Mouse (Mus musculus) forebrain, postnatal 0 days (tissue): ENCODE measurements around the gene Hspa2. TPM values are rescaled to one million over a fixed set of nuclear protein-coding genes. Genes with fewer than 3 reads are reported as not detected.

Source experiments
- ATAC-seq: fragments of 200-750 bp; cut with Nextera tagmentation; 2 replicates; pipeline ENCODE4 v1.8.0; 2017; ENCODE audit warnings: mild to moderate bottlenecking, moderate library complexity
- DNase-seq: peaks from one replicate; pipeline ENCODE4 v3.0.0-alpha.2; 2015
- H3K27ac ChIP-seq: fragments of 300-500 bp; sonication (generic); 2 replicates; pipeline ENCODE4 v1.5.1; 2014; ENCODE audit warnings: low read depth, mild to moderate bottlenecking, antibody characterized with exemption, low read length, moderate library complexity, mixed read lengths
- H3K27me3 ChIP-seq: fragments of 300-500 bp; sonication (generic); 2 replicates; pipeline ENCODE4 v1.6.1; 2014; ENCODE audit warnings: mild to moderate bottlenecking, low read length, mixed read lengths; ENCODE audit not compliant: insufficient read depth
- H3K36me3 ChIP-seq: fragments of 300-500 bp; sonication (generic); 2 replicates; pipeline ENCODE4 v1.6.1; 2014; ENCODE audit warnings: mild to moderate bottlenecking, moderate library complexity; ENCODE audit not compliant: insufficient read depth
- H3K4me1 ChIP-seq: fragments of 300-500 bp; sonication (generic); 2 replicates; pipeline ENCODE4 v1.6.1; 2014; ENCODE audit warnings: antibody characterized with exemption; ENCODE audit not compliant: insufficient read depth
- H3K4me2 ChIP-seq: fragments of 300-500 bp; sonication (generic); 2 replicates; pipeline ENCODE4 v1.6.1; 2014; ENCODE audit warnings: low read depth, mild to moderate bottlenecking, moderate library complexity
- H3K4me3 ChIP-seq: fragments of 300-500 bp; sonication (generic); 2 replicates; pipeline ENCODE4 v1.5.1; 2014; ENCODE audit warnings: low read depth, low read length, mixed read lengths
- H3K9ac ChIP-seq: fragments of 300-500 bp; sonication (generic); 2 replicates; pipeline ENCODE4 v1.6.1; 2014; ENCODE audit warnings: mild to moderate bottlenecking
- H3K9me3 ChIP-seq: fragments of 300-500 bp; sonication (generic); 2 replicates; pipeline ENCODE4 v1.6.1; 2016; ENCODE audit warnings: low read length
- CTCF ChIP-seq: sonication (generic); IDR thresholded peaks from 2 replicates; pipeline ENCODE4 v1.5.1; 2016; ENCODE audit warnings: antibody characterized with exemption, control low read depth, low read depth
- WGBS: fragments of 180-500 bp; shearing (Covaris S2); extraction: QIAGEN DNeasy Blood & Tissue Kit; methylation state at CpG from one replicate; pipeline ENCODE4 v1.1.7; 2014; 5-methylcytosine and 5-hydroxymethylcytosine counted together
- polyA plus RNA-seq: library from polyadenylated mRNA; unstranded; fragments of >200 nt; fragmentation: Nextera tagmentation; extraction: Ambion mirVana; gene quantifications from 2 replicates; pipeline ENCODE4 v1.2.1, GENCODE M21; 2015
- total RNA-seq: library from RNA; depleted of rRNA; stranded (reverse); fragments of >200 nt; gene quantifications from 2 replicates; pipeline ENCODE4 v1.2.3, GENCODE M21; 2014

Hspa2 gene
- total and polyA plus RNA-seq, 2 experiments from 2014 or later, result 10.6 to 11.6 TPM

- TF ChIP-seq CTCF, result no peak
- 81% methylated on average over 5 of the region's 7 CpGs for WGBS
- no peak overlapping the region for H3K4me2 ChIP-seq
- no peaks in the 10 kb centered on the region for H3K27me3 ChIP-seq
- ATAC-seq (no peak), DNase-seq (no peak)
- H3K4me3 ChIP-seq, result no peak overlapping the region
- no peaks in the 10 kb centered on the region for H3K36me3 ChIP-seq
- H3K4me1 ChIP-seq, result peaks cover 4% of the 10 kb centered on the region
- H3K9me3 ChIP-seq, result no peaks in the 10 kb centered on the region
- H3K9ac ChIP-seq, result no peak overlapping the region
- no peak overlapping the region for H3K27ac ChIP-seq
Observed at GRCm38 (mm10) chr12:76372881-76373818, 30.8 kb upstream of the Hspa2 start.

GRCm38 (mm10) chr12:76373991-76374390 is 30.0 kb upstream of the Hspa2 start:
- no peaks in the 10 kb centered on the region for H3K27me3 ChIP-seq
- no peak for TF ChIP-seq CTCF
- H3K27ac ChIP-seq, result no peak overlapping the region
- no peak for DNase-seq
- no peak overlapping the region for H3K4me3 ChIP-seq
- 76% methylated on average over 6 of the region's 6 CpGs for WGBS
- H3K36me3 ChIP-seq, result no peaks in the 10 kb centered on the region
- no peak for ATAC-seq
- no peak overlapping the region for H3K9ac ChIP-seq
- no peak overlapping the region for H3K4me2 ChIP-seq
- H3K9me3 ChIP-seq, result no peaks in the 10 kb centered on the region
- no peaks in the 10 kb centered on the region for H3K4me1 ChIP-seq

GRCm38 (mm10) chr12:76374911-76375310 is 29.1 kb upstream of the Hspa2 start:
- no peaks in the 10 kb centered on the region for H3K27me3 ChIP-seq
- no peak overlapping the region for H3K4me2 ChIP-seq
- no peak for DNase-seq
- H3K9me3 ChIP-seq, result no peaks in the 10 kb centered on the region
- H3K4me3 ChIP-seq, result no peak overlapping the region
- WGBS, result 83% methylated on average over 4 of the region's 4 CpGs
- ATAC-seq, result no peak
- H3K9ac ChIP-seq, result no peak overlapping the region
- H3K27ac ChIP-seq, result no peak overlapping the region
- no peaks in the 10 kb centered on the region for H3K36me3 ChIP-seq
- no peaks in the 10 kb centered on the region for H3K4me1 ChIP-seq
- TF ChIP-seq CTCF, result no peak

GRCm38 (mm10) chr12:76375506-76375905 is 28.5 kb upstream of the Hspa2 start:
- Histone ChIP-seq H3K9me3 (no peaks in the 10 kb centered on the region), H3K4me1 (no peaks in the 10 kb centered on the region), H3K4me2 (no peak overlapping the region), H3K27ac (no peak overlapping the region), H3K27me3 (no peaks in the 10 kb centered on the region), H3K4me3 (no peak overlapping the region), H3K9ac (no peak overlapping the region), H3K36me3 (no peaks in the 10 kb centered on the region)
- DNase-seq, result no peak
- no peak for TF ChIP-seq CTCF
- no peak for ATAC-seq
- WGBS, result 89% methylated on average over 3 of the region's 3 CpGs

GRCm38 (mm10) chr12:76376649-76377048 is 27.3 kb upstream of the Hspa2 start:
- WGBS, result 30% methylated on average over 7 of the region's 7 CpGs
- Histone ChIP-seq H3K4me1 (no peaks in the 10 kb centered on the region), H3K36me3 (no peaks in the 10 kb centered on the region), H3K27me3 (no peaks in the 10 kb centered on the region), H3K4me2 (no peak overlapping the region), H3K9ac (no peak overlapping the region), H3K27ac (no peak overlapping the region), H3K4me3 (no peak overlapping the region), H3K9me3 (no peaks in the 10 kb centered on the region)
- peak; percentile 36 for DNase-seq
- peak; percentile 59 for ATAC-seq
- peak; percentile 63 for TF ChIP-seq CTCF

- no peak for TF ChIP-seq CTCF
- no peak overlapping the region for H3K4me3 ChIP-seq
- no peaks in the 10 kb centered on the region for H3K4me1 ChIP-seq
- no peak for DNase-seq
- no peak for ATAC-seq
- H3K9me3 ChIP-seq, result no peaks in the 10 kb centered on the region
- 93% methylated on average over 6 of the region's 6 CpGs for WGBS
- H3K9ac ChIP-seq, result no peak overlapping the region
- H3K4me2 ChIP-seq, result no peak overlapping the region
- no peaks in the 10 kb centered on the region for H3K36me3 ChIP-seq
- no peaks in the 10 kb centered on the region for H3K27me3 ChIP-seq
- no peak overlapping the region for H3K27ac ChIP-seq
Observed at GRCm38 (mm10) chr12:76377059-76377458, 26.9 kb upstream of the Hspa2 start.

- no peaks in the 10 kb centered on the region for H3K27me3 ChIP-seq
- H3K36me3 ChIP-seq, result no peaks in the 10 kb centered on the region
- TF ChIP-seq CTCF, result no peak
- H3K4me1 ChIP-seq, result no peaks in the 10 kb centered on the region
- H3K9me3 ChIP-seq, result no peaks in the 10 kb centered on the region
- no peak overlapping the region for H3K4me2 ChIP-seq
- no peak overlapping the region for H3K27ac ChIP-seq
- WGBS, result 91% methylated on average over 3 of the region's 3 CpGs
- DNase-seq (no peak), ATAC-seq (no peak)
- no peak overlapping the region for H3K4me3 ChIP-seq
- H3K9ac ChIP-seq, result no peak overlapping the region
Observed at GRCm38 (mm10) chr12:76377726-76378125, 26.2 kb upstream of the Hspa2 start.
